Mouse (Mus musculus): ENCODE measurements around the gene Mrap2.

Mrap2 gene

GRCm38 (mm10) chr9:87178534-87178933, 34.4 kb downstream of the Mrap2 start:
- no peak for DNase-seq (ENCODE audit: low spot score in 2 of 2)

- DNase-seq (ENCODE audit: low spot score in 2 of 2) = no peak
These were observed 38.1 kb downstream of the Mrap2 start for GRCm38 (mm10) chr9:87182231-87182630.

GRCm38 (mm10) chr9:87187336-87187735, 43.2 kb downstream of the Mrap2 start:
- DNase-seq (ENCODE audit: low spot score in 2 of 2) = no peak

- no peak for DNase-seq (ENCODE audit: low spot score in 2 of 2)
These were observed 49.6 kb downstream of the Mrap2 start for GRCm38 (mm10) chr9:87193721-87194120.

GRCm38 (mm10) chr9:87197277-87197676, 53.2 kb downstream of the Mrap2 start:
- no peak for DNase-seq (ENCODE audit: low spot score in 2 of 2)

GRCm38 (mm10) chr9:87198036-87198435, 53.9 kb downstream of the Mrap2 start:
- DNase-seq (ENCODE audit: low spot score in 2 of 2) = no peak

- no peak for DNase-seq (ENCODE audit: low spot score in 2 of 2)
These were observed 56.3 kb downstream of the Mrap2 start for GRCm38 (mm10) chr9:87200426-87200825.

GRCm38 (mm10) chr9:87200919-87201318, 56.8 kb downstream of the Mrap2 start:
- no peak for DNase-seq (ENCODE audit: low spot score in 2 of 2)

GRCm38 (mm10) chr9:87202431-87202830, 58.3 kb downstream of the Mrap2 start:
- no peak for DNase-seq (ENCODE audit: low spot score in 2 of 2)

- no peak for DNase-seq (ENCODE audit: low spot score in 2 of 2)
These were observed 66.8 kb downstream of the Mrap2 start for GRCm38 (mm10) chr9:87210830-87211339.

- DNase-seq (ENCODE audit: low spot score in 2 of 2) = no peak
These were observed 69.1 kb downstream of the Mrap2 start for GRCm38 (mm10) chr9:87213204-87213603.

Measured in urinary bladder, postnatal 36 days (tissue).